Mouse (Mus musculus) thymus, postnatal 0 days (tissue): ENCODE results near the gene Gstt2. TPM values are rescaled to one million over a fixed set of nuclear protein-coding genes. Genes with fewer than 3 reads are reported as not detected.

Experiments used
- DNase-seq: peaks from one replicate; pipeline ENCODE4 v3.0.0-alpha.2; 2015; ENCODE audit warnings: low spot score
- polyA plus RNA-seq: library from polyadenylated mRNA; unstranded; fragments of >200 nt; fragmentation: Nextera tagmentation; extraction: Ambion mirVana; gene quantifications from 2 replicates; pipeline ENCODE4 v1.2.1, GENCODE M21; 2015

Gstt2 gene
- 77.5 and 78.6 TPM in 2 replicates for polyA plus RNA-seq

DNA sequence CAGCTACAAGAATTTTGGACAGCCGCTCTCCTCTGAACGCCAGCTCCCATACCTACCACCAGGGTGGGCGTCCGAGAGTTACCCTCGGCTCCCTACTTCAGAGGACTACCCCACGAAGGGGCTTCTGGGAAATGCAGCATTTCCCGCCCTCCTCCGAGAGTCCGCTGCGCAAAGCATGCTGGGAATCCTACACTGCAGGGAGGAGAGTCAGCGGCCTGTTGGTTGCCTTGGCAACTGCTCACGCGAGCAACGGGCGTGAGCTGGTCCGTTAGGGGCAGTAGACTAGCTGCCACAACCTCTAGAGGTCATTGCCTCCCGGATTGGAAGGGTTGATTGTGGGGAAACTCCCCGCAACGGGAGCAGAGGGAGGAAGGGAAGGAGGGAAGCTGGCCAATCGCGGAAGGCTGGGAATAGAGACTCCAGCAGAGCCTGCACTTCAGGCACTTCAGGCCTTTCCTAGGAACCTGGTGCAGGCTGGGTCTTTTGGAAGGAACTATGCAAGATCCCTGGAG lies at the start of gene Gstt2:
Gene Gstt2 (minus strand): TSS at position 177 of the 512 bp plus-strand sequence.
- peak; percentile 89 for DNase-seq

DNA sequence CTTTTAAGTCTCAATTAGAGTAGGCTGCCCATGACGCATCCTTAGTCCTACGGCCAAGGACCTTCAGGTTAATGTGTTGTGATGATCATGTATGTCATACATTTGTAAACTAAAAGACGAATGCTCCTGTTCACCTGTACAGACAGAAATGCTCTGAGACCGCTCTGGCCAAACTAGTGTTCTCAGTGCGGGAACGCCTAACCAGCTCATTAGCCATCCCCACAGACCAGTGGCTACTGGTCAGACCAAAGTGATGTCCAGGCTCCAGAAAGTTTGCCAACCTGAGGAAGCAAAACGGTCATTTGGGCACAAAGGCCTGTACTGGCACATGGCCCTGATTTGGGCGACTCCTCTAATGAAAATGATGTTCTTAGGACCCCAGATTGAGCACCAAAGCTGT lies 47.5 kb upstream of the Gstt2 start:
- no peak for DNase-seq

- DNase-seq: peak; percentile 67
These were observed 46.0 kb upstream of the Gstt2 start for GRCm38 (mm10) chr10:75883232-75883552.

DNA sequence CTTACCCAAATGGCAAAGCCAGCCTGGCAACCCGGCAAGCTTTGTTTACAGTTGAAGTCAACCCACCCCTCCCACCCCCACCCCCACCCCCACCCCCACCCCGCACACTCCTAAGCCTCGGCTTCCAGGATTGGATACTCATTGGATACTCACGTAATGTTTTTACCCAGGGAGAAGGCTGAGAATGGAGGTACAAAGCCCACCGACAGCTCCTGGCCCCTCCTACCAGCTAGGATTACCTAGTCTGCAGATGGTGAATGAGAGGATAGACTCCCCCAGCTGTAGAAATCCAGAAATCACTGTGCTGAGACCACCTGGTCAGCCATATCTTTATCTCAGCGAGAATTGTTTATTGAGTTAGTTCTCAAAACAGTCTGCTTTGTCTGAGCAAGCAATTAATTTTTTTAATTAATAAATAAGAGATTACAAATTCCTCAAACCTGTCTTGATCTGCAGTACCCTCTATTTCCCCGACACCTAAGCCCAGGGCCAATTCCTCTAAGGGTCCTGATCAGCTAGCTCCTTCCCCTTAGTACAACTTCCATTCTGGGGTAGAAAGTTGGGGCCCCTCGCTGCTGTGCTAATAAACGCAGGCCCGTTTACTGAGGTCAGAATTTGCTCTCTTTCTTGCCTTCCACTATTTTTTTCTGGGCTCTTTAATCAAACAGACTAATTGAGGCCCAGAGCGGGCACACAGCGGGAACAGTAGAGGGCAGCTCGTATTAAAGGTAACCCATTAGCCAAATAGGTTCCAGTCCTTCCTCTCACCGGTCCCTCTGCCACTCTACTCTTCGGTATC lies 45.4 kb upstream of the Gstt2 start:
- DNase-seq: no peak

DNA sequence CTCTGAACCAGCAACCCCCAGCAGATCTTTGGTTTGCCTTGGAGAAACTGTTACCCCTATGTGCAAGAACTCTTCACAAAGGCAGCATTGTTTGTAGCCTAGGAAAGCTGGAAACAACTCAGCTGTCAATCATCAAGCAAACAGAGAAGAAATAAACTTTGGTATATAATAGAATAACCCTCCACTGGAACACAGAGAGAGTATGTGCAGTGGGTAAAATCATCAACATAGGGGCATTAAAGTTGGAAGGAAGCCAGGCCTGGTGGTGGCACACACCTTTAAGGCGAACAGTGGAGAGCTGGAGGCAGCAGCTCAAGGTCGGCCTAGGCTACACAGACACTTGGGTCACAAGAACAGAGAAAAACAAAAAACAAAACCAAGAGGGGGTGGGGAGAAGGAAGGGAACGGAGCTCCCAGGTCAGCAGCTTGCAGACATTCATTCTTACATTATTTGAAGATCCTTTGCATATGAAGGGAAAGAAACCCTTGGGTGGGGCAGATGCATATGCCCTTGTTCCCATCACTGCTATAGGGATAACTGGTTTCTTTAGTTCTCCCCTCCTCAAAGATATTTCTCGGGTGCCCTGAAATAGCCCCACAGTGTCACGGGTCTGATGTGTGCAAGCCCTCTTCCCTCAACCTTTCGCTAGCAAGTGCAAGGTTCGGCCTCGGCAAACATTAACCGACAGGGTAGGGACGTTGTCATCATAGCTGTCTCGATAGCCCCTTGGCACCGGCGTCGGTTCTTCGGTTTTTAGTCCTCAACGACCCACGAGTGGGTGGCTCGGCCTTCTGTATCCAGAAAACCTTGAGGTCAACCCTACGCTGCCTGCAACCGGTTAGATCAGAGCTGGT lies 44.6 kb upstream of the Gstt2 start:
- DNase-seq: no peak

DNA sequence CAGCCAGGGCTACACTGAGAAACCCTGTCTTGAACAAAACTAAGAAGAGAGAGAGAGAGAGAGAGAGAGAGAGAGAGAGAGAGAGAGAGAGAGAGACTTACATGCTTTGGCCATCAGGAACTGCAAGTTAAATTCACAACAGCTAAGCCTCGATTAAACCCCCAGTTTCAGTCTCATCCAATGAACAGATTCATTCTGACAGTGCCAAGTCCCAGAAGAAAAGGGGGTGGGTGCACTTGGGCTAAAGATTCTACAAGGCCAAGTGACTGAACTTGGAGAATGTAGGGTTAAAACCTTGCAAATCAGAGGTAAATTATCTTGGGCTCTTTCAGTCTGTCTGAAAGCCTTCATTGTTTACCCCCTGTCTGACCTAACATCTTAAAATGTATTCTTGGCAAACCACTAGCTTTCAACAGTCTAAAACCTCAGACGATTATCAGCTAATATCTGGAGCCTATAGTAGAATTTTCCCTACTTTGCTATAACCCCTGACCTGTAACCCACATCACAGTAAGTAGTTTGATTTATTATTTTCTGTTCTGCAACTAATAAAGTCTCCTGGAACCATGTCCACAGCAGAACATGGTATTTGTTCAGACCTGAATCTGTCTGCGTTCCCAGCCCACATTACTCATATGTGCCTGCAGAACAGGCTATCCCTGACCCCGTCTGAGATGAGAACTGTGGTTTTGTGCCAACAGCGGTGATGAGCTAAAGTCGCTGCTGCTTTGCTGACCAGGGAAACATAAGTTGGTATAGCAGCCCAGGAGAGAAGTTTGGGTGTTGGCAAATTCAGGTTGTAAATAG lies 43.8 kb upstream of the Gstt2 start:
- DNase-seq: no peak

DNA sequence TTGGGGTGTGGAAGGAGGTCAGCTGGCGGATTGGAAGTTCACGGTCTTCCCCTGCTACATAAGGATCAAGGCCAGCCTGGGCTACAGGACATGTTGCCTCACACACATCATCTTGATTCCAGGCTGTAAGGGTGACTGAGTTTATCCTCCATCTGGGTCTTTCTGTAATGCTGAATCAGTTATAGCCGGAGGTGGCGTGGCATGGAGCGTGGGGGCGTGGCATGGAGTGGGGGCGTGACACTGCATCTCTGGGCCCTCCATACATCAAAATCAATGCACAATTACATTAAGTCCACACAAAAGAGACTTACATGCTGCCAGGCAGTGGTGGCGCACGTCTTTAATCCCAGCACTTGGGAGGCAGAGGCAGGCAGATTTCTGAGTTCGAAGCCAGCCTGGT lies 43.1 kb upstream of the Gstt2 start:
- DNase-seq: no peak

DNA sequence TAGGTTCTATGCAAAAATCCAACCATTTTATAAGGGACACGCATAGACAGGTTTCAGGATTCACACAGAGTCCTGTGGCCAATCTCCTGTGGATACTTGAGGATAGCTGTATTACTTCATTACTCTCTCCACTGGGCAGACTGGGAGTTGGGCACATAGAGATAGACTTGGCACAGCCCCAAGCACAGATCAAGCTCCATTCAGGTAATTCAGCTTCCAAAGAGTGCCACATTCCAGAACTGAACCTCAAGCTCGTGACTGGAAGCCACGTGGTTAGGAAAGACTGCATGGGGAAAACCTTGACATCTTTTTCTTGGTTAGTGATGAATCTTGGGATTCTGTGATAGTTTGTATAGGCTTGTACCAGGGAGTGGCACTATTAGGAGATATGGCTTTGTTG lies 41.6 kb upstream of the Gstt2 start:
- DNase-seq: no peak

GRCm38 (mm10) chr10:75873543-75874170 lies 36.4 kb upstream of the Gstt2 start:
- DNase-seq: no peak

DNA sequence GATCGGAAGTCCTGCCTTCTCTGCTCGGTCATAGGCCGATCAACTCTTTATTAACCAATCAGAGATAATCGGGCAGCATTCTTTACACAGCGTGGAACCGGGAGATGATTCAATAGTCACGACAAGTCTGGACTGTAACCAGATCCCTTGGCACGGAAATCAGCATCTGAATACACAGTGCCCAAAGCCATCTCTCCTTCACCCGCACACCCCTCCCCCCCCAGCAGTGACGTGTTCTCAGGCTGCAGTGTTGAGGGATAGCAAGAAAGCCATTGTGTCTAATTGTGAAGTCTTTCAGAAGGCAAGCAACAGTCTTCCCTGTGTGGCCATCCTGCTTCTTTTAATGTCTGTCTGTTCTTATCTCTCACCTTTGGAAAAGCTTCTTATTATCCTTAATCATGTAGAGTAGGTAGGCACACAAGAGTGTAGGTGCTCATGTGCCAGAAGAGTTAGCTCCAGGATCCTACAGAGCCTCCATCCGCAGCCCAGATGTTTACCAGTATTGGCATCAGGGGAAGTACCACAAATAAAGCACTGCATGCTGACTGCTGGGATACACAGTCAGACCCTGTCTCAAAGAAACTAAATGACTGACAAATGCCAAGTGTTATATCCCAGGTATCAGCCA lies 35.8 kb upstream of the Gstt2 start:
- DNase-seq: no peak

- DNase-seq: no peak
These were observed 35.0 kb upstream of the Gstt2 start for GRCm38 (mm10) chr10:75872025-75872914.

DNA sequence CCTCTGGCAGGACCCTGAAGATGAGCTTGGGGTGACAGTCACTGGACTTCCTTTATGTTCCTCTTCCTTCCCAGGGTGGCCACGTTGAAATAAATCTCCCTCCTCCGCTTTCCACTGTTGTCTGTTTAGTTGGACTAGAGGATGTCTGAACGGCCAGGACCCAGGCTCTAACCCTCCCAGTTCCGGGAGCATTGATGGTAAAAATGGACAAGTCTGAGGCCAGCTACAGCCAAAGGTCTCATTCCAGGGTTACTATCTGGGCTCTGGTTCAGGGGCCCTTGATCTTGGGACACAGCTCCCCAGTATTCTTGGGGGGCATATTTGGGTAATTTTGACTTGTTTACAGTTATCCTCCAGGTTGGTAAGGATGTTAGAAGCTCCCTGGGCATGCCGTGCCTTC lies 24.4 kb upstream of the Gstt2 start:
- DNase-seq: no peak

- peak; percentile 14 for DNase-seq
These were observed 23.5 kb upstream of the Gstt2 start for GRCm38 (mm10) chr10:75860746-75861145.

DNA sequence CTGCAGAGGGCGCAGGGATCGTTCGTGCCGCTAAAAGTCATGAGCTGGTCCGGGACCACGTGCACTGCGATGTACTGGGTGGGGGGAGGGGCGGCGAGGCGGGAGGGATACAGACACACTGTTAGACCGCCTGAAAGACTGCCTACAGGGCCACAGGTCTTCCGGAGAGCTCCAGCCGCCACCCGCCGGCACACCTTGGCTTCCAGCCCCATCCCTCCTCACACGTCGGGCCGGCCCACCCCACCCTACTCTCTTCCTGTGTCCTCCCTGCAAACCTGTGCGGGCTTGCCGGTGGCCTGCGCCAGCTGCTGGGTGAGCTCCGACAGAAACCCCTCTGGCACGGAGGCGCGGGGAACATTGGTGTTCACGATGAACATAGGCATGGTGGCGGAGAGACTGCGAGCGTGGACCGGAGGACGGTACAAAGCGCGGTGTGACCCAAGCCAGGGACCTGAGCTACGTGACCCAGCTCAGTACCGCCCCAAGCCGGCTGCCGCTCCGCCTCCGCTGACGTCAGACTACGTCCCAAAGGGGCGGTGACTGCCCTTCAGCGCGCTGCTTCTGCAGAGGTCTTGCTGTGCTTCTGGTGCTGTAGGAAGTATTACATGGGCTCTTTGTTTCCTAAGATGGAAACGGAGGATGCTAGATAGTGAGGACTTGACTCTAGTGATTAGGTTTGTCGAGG lies 22.7 kb upstream of the Gstt2 start, which contains the start of gene Mif:
Gene Mif (minus strand): TSS at position 455 of the 685 bp plus-strand sequence.
- DNase-seq: peak; percentile 93

GRCm38 (mm10) chr10:75859107-75859746 lies 22.0 kb upstream of the Gstt2 start:
- peak; percentile 38 for DNase-seq

GRCm38 (mm10) chr10:75857598-75857997 lies 20.4 kb upstream of the Gstt2 start:
- DNase-seq: no peak

- no peak for DNase-seq
These were observed 19.8 kb upstream of the Gstt2 start for GRCm38 (mm10) chr10:75856976-75857375.
